Mouse (Mus musculus) lung, adult 2 months (tissue): ENCODE measurements at regions not wholly inside any gene's neighbourhood (a gene's known extent, or its start where the extent isn't known, plus 50 kb on each side); places are given as distances from the start of the nearest gene placed in this dataset.

Experiments
- CTCF ChIP-seq: fragments of 200-500 bp; IDR thresholded peaks from 2 replicates; pipeline ENCODE4 v1.5.1; 2011; ENCODE audit warnings: mild to moderate bottlenecking, low read length, control low read depth; ENCODE audit not compliant: insufficient read depth
- POLR2A ChIP-seq: fragments of 200-500 bp; IDR thresholded peaks from 2 replicates; pipeline ENCODE4 v1.6.1; 2011; ENCODE audit warnings: low read depth, mild to moderate bottlenecking, control low read depth, low read length, borderline replicate concordance; ENCODE audit errors: extremely low read depth

GRCm38 (mm10) chr12:8410410-8411341, 89.1 kb downstream of the Rhob start:
- TF ChIP-seq CTCF (no peak), POLR2A (no peak)
